Mouse (Mus musculus) olfactory bulb, adult 2 months (tissue): ENCODE measurements around the gene Fbxw10. TPM values are rescaled to one million over a fixed set of nuclear protein-coding genes. Genes with fewer than 3 reads are reported as not detected.

Experiments
- H3K27ac ChIP-seq: fragments of 200-500 bp; 2 replicates; pipeline ENCODE4 v1.5.1; 2012; ENCODE audit warnings: low read depth, low read length; ENCODE audit not compliant: insufficient read depth
- H3K4me1 ChIP-seq: fragments of 200-500 bp; 2 replicates; pipeline ENCODE4 v1.6.1; 2012; ENCODE audit warnings: low read length; ENCODE audit not compliant: control insufficient read depth, insufficient read depth
- H3K4me3 ChIP-seq: fragments of 200-500 bp; 2 replicates; pipeline ENCODE4 v1.5.1; 2012; ENCODE audit warnings: mild to moderate bottlenecking, low read depth, low read length, moderate library complexity; ENCODE audit not compliant: insufficient read depth
- CTCF ChIP-seq: fragments of 200-500 bp; IDR thresholded peaks from 2 replicates; pipeline ENCODE4 v1.5.1; 2012; ENCODE audit warnings: low read depth, mild to moderate bottlenecking, low read length, moderate library complexity; ENCODE audit not compliant: insufficient read depth
- POLR2A ChIP-seq: fragments of 200-500 bp; IDR thresholded peaks from 2 replicates; pipeline ENCODE4 v1.6.1; 2012; ENCODE audit warnings: mild to moderate bottlenecking, low read depth, low read length, moderate library complexity; ENCODE audit not compliant: insufficient read depth
- WGBS: fragments of 180-500 bp; shearing (Covaris S2); methylation state at CpG from one replicate; pipeline ENCODE4 v1.1.7; 2018; 5-methylcytosine and 5-hydroxymethylcytosine counted together
- polyA plus RNA-seq: library from polyadenylated mRNA; stranded (reverse); fragments of >200 nt; gene quantifications from 2 replicates; pipeline ENCODE4 v1.2.4, GENCODE M21; 2012; ENCODE audit warnings: low replicate concordance; ENCODE audit not compliant: missing spikeins, insufficient read depth, insufficient read length

Fbxw10 gene
- polyA plus RNA-seq = not detected in 2 replicates

- WGBS = 26% methylated on average over 12 of the region's 12 CpGs
- no peak within 1 kb of the TSS; the same call in 1 of the 2 replicates for H3K4me3 ChIP-seq
- TF ChIP-seq CTCF (no peak), POLR2A (no peak)
These were observed at the start of gene Fbxw10 for GRCm38 (mm10) chr11:62846961-62847654. Gene Fbxw10, plus strand, starts transcription at chr11:62847069.

GRCm38 (mm10) chr11:62804119-62804518 lies 42.8 kb upstream of the Fbxw10 start:
- 57% methylated on average over 13 of the region's 13 CpGs for WGBS
- Histone ChIP-seq H3K27ac (no peak overlapping the region), H3K4me3 (no peak overlapping the region), H3K4me1 (no peaks in the 10 kb centered on the region)
- TF ChIP-seq CTCF = no peak

More at GRCm38 (mm10) chr11:62846961-62847654, at the start of gene Fbxw10:
- Histone ChIP-seq H3K27ac (no peak within 1 kb of the TSS), H3K4me1 (no peaks in the 10 kb centered on the region)

GRCm38 (mm10) chr11:62807965-62808364 lies 38.9 kb upstream of the Fbxw10 start:
- H3K4me3 ChIP-seq = no peak overlapping the region
- no peak for TF ChIP-seq POLR2A
- no peak for TF ChIP-seq CTCF
- no peak overlapping the region for H3K27ac ChIP-seq
- no peaks in the 10 kb centered on the region for H3K4me1 ChIP-seq
- 94% methylated on average over 2 of the region's 2 CpGs for WGBS

- TF ChIP-seq CTCF = no peak
- TF ChIP-seq POLR2A = no peak
- no peak overlapping the region for H3K27ac ChIP-seq
- 77% methylated on average over 4 of the region's 4 CpGs for WGBS
- H3K4me1 ChIP-seq = no peaks in the 10 kb centered on the region
- no peak overlapping the region for H3K4me3 ChIP-seq
These were observed 37.7 kb upstream of the Fbxw10 start for GRCm38 (mm10) chr11:62809201-62809600.

- H3K27ac ChIP-seq = no peak overlapping the region
- WGBS = 88% methylated on average over 6 of the region's 6 CpGs
- H3K4me3 ChIP-seq = no peak overlapping the region
- TF ChIP-seq POLR2A (no peak), CTCF (no peak)
- no peaks in the 10 kb centered on the region for H3K4me1 ChIP-seq
These were observed 34.6 kb upstream of the Fbxw10 start for GRCm38 (mm10) chr11:62812268-62812667.

- 63% methylated on average over 1 of the region's 1 CpGs for WGBS
- Histone ChIP-seq H3K4me3 (no peak overlapping the region), H3K27ac (no peak overlapping the region), H3K4me1 (no peaks in the 10 kb centered on the region)
- TF ChIP-seq POLR2A (no peak), CTCF (no peak)
These were observed 33.4 kb upstream of the Fbxw10 start for GRCm38 (mm10) chr11:62813497-62813896.

- WGBS = 79% methylated on average over 6 of the region's 6 CpGs
- Histone ChIP-seq H3K4me3 (no peak overlapping the region), H3K4me1 (no peaks in the 10 kb centered on the region), H3K27ac (no peak overlapping the region)
- no peak for TF ChIP-seq CTCF
- TF ChIP-seq POLR2A = no peak
These were observed 32.8 kb upstream of the Fbxw10 start for GRCm38 (mm10) chr11:62813970-62814624.

GRCm38 (mm10) chr11:62814625-62815024 lies 32.2 kb upstream of the Fbxw10 start:
- no peak overlapping the region for H3K4me3 ChIP-seq
- TF ChIP-seq POLR2A = no peak
- no peak for TF ChIP-seq CTCF
- no peak overlapping the region for H3K27ac ChIP-seq
- no peaks in the 10 kb centered on the region for H3K4me1 ChIP-seq
- WGBS = 68% methylated on average over 4 of the region's 4 CpGs

- TF ChIP-seq POLR2A (no peak), CTCF (no peak)
- WGBS = 100% methylated on average over 1 of the region's 1 CpGs
- H3K4me3 ChIP-seq = no peak overlapping the region
These were observed 31.4 kb upstream of the Fbxw10 start for GRCm38 (mm10) chr11:62815438-62815837.

GRCm38 (mm10) chr11:62816591-62816990 lies 30.3 kb upstream of the Fbxw10 start:
- no peak overlapping the region for H3K4me3 ChIP-seq
- WGBS = 72% methylated on average over 6 of the region's 6 CpGs
- no peak for TF ChIP-seq CTCF
- H3K27ac ChIP-seq = no peak overlapping the region
- peaks cover 11% of the 10 kb centered on the region for H3K4me1 ChIP-seq

More at GRCm38 (mm10) chr11:62815438-62815837, 31.4 kb upstream of the Fbxw10 start:
- H3K4me1 ChIP-seq = peaks cover 6% of the 10 kb centered on the region
- H3K27ac ChIP-seq = no peak overlapping the region
